Mouse (Mus musculus) cerebellum, adult 2 months (tissue): ENCODE measurements at regions not wholly inside any gene's neighbourhood (a gene's known extent, or its start where the extent isn't known, plus 50 kb on each side); places are given as distances from the start of the nearest gene placed in this dataset.

Source experiments
- CTCF ChIP-seq: fragments of 200-500 bp; IDR thresholded peaks from 2 replicates; pipeline ENCODE4 v1.5.1; 2011; ENCODE audit warnings: low read depth, mild to moderate bottlenecking, control low read depth, low read length, moderate library complexity, borderline replicate concordance; ENCODE audit not compliant: insufficient read depth
- POLR2A ChIP-seq: fragments of 200-500 bp; IDR thresholded peaks from 2 replicates; pipeline ENCODE4 v1.6.1; 2011; ENCODE audit warnings: low read length, control low read depth, borderline replicate concordance; ENCODE audit not compliant: insufficient read depth

GRCm38 (mm10) chr9:14206838-14207560, 67.9 kb upstream of the Sesn3 start:
- TF ChIP-seq CTCF (no peak), POLR2A (no peak)
